Mouse (Mus musculus): ENCODE measurements around the gene Cpeb1. TPM values are rescaled to one million over a fixed set of nuclear protein-coding genes. Genes with fewer than 3 reads are reported as not detected.

Cpeb1 gene
- polyA plus RNA-seq, 1 experiment from 2014 or later, result 0.51 TPM

DNA sequence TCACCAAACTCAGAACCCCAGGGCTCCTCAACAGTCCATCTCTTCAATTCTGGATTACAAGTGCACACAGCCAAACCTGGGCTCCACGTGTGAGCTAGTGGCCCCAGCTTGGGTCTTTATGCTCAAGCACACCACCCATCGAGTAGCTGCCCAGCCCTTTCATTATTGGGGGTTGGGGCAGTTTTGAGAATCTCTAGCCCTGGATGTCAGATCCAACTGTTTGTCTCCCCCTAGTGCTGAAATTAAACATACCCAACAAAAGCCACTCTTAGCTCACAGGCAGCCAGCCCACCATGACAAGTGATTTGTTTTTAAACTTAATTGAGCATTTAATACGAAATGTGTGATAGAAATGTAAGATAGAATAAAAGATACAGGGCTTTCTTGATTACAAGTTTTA lies 113.7 kb downstream of the Cpeb1 start:
- WGBS, result 64% methylated on average over 3 of the region's 3 CpGs
- Histone ChIP-seq H3K4me2 (replicated peaks) (no peak overlapping the region), H3K9me3 (no peaks in the 10 kb centered on the region), H3K4me3 (no peak overlapping the region), H3K4me1 (peaks cover 22% of the 10 kb centered on the region), H3K27ac (no peak overlapping the region), H3K9ac (no peak overlapping the region), H3K36me3 (peaks cover 73% of the 10 kb centered on the region), H3K27me3 (no peaks in the 10 kb centered on the region)
- no peak for ATAC-seq (ENCODE audit: low FRiP score, low read depth)

DNA sequence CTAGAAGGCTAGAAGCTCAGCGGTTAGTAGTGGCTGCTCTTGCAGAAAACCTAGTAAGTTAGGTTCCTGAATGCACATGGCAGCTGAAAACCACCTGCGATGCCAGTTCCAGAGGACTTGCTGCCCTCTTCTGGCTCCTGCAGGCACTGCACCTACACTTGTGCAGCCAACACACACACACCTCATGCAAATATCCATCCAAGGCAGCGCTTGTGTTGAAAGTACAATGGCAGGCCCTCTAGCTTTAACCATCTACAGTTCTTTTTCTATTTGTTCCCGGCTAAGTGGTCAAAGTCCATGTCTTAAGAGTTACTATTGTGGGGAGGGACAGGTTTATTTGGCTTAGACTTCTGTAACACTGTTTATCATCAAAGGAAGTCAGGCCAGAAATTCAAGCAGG lies 115.5 kb downstream of the Cpeb1 start:
- ATAC-seq (ENCODE audit: low FRiP score, low read depth), result no peak
- Histone ChIP-seq H3K4me3 (no peak overlapping the region), H3K9ac (no peak overlapping the region), H3K36me3 (peaks cover 86% of the 10 kb centered on the region), H3K4me2 (replicated peaks) (no peak overlapping the region), H3K4me1 (peaks cover 22% of the 10 kb centered on the region), H3K27me3 (no peaks in the 10 kb centered on the region), H3K9me3 (no peaks in the 10 kb centered on the region), H3K27ac (no peak overlapping the region)
- WGBS, result 78% methylated on average over 4 of the region's 4 CpGs

GRCm38 (mm10) chr7:81338522-81338873 lies 116.8 kb downstream of the Cpeb1 start:
- H3K27ac ChIP-seq, result no peak overlapping the region
- no peaks in the 10 kb centered on the region for H3K9me3 ChIP-seq
- H3K9ac ChIP-seq, result no peak overlapping the region
- H3K4me3 ChIP-seq, result no peak overlapping the region
- WGBS, result 63% methylated on average over 3 of the region's 3 CpGs
- no peak overlapping the region for H3K4me2 ChIP-seq (replicated peaks)
- ATAC-seq (ENCODE audit: low FRiP score, low read depth), result no peak
- H3K36me3 ChIP-seq, result peaks cover 86% of the 10 kb centered on the region
- H3K4me1 ChIP-seq, result peaks cover 16% of the 10 kb centered on the region
- no peaks in the 10 kb centered on the region for H3K27me3 ChIP-seq

GRCm38 (mm10) chr7:81337785-81338521 lies 117.3 kb downstream of the Cpeb1 start:
- Histone ChIP-seq H3K4me1 (peaks cover 11% of the 10 kb centered on the region), H3K4me3 (no peak overlapping the region), H3K27me3 (no peaks in the 10 kb centered on the region), H3K9me3 (no peaks in the 10 kb centered on the region), H3K36me3 (peaks cover 86% of the 10 kb centered on the region), H3K4me2 (replicated peaks) (no peak overlapping the region), H3K27ac (no peak overlapping the region), H3K9ac (no peak overlapping the region)
- 95% methylated on average over 21 of the region's 21 CpGs for WGBS
- ATAC-seq (ENCODE audit: low FRiP score, low read depth), result no peak

- H3K9me3 ChIP-seq, result no peaks in the 10 kb centered on the region
- no peak for ATAC-seq (ENCODE audit: low FRiP score, low read depth)
- H3K4me1 ChIP-seq, result no peaks in the 10 kb centered on the region
- no peak overlapping the region for H3K4me3 ChIP-seq
- H3K9ac ChIP-seq, result no peak overlapping the region
- H3K27ac ChIP-seq, result peak overlapping the region; percentile 58; the same call in 1 of the 2 replicates
- 41% methylated on average over 8 of the region's 8 CpGs for WGBS
- no peak overlapping the region for H3K4me2 ChIP-seq (replicated peaks)
- no peaks in the 10 kb centered on the region for H3K27me3 ChIP-seq
- peaks cover 84% of the 10 kb centered on the region for H3K36me3 ChIP-seq
Measured at GRCm38 (mm10) chr7:81336432-81336786, 118.9 kb downstream of the Cpeb1 start.

DNA sequence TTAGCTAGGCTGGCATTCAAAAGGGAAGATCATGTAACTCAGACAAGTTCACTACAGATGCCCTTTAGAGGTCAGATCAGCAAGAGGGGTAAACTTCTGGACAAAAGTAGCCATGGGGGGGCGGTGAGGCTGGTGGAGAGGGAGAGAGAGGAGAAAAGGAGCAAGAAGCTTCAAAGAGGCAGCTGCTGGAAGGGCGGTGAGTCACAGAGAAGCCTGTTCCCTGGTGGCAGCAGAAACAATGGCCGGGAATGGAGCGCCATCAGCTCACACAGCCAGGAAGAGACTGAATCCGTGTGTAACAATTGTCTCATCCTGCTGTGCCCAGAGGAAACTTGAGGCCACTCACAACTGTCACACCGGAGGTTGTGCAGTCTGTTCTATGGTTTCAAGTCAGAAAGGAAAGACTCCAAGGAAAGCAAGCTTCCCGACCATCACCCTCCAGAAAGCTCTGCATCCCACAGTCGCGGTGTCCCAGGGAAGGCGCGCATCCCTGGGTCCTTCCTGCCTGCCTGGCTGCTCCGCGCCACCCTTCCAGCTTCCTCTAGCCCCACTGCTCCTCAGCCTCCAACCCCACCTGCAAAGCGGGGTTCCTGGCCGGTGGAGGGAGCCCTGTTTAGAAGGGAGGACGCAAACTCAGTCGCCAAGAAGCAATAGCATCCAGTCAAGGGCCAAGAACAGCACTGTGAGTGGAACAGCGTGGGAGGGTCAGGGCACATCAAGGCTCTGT lies 119.4 kb downstream of the Cpeb1 start:
- ATAC-seq (ENCODE audit: low FRiP score, low read depth), result no peak
- H3K9ac ChIP-seq, result no peak overlapping the region
- H3K36me3 ChIP-seq, result peaks cover 79% of the 10 kb centered on the region
- 80% methylated on average over 18 of the region's 18 CpGs for WGBS
- no peaks in the 10 kb centered on the region for H3K9me3 ChIP-seq
- no peaks in the 10 kb centered on the region for H3K4me1 ChIP-seq
- H3K4me3 ChIP-seq, result no peak overlapping the region
- no peak overlapping the region for H3K4me2 ChIP-seq (replicated peaks)
- peak overlapping the region; percentile 58; the same call in 1 of the 2 replicates for H3K27ac ChIP-seq
- no peaks in the 10 kb centered on the region for H3K27me3 ChIP-seq

DNA sequence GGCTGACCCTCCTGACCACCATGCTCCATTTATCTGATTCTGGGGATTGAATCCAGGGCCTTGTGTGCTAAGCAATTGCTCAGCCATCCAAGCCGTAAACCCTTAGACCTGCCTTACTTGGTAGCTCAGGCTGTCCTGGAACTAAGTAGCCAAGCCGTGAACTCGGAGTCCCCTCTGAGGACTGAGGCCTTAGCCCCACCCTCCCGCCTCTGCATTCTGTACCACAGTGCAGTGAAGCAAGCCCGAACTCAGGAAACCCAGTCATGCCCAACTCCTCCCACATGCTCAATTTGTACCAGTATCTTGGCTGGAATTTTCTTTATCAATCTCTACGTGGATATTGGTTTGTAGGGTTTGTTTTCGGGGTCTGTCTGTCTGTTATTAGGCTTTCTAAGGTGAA lies 123.4 kb downstream of the Cpeb1 start:
- Histone ChIP-seq H3K36me3 (peaks cover 65% of the 10 kb centered on the region), H3K4me2 (replicated peaks) (no peak overlapping the region)

GRCm38 (mm10) chr7:81330767-81331166 lies 124.5 kb downstream of the Cpeb1 start:
- no peaks in the 10 kb centered on the region for H3K4me1 ChIP-seq
- H3K27ac ChIP-seq, result no peak overlapping the region
- H3K9ac ChIP-seq, result no peak overlapping the region
- peaks cover 57% of the 10 kb centered on the region for H3K36me3 ChIP-seq
- H3K27me3 ChIP-seq, result no peaks in the 10 kb centered on the region
- no peak overlapping the region for H3K4me3 ChIP-seq
- H3K4me2 ChIP-seq (replicated peaks), result no peak overlapping the region
- H3K9me3 ChIP-seq, result no peaks in the 10 kb centered on the region
- no peak for ATAC-seq (ENCODE audit: low FRiP score, low read depth)
- 17% methylated on average over 3 of the region's 3 CpGs for WGBS

More for the DNA sequence above, 123.4 kb downstream of the Cpeb1 start:
- Histone ChIP-seq H3K9ac (no peak overlapping the region), H3K4me1 (no peaks in the 10 kb centered on the region), H3K27me3 (no peaks in the 10 kb centered on the region), H3K9me3 (no peaks in the 10 kb centered on the region), H3K4me3 (no peak overlapping the region), H3K27ac (no peak overlapping the region)
- no peak for ATAC-seq (ENCODE audit: low FRiP score, low read depth)
- 80% methylated on average over 7 of the region's 7 CpGs for WGBS

- H3K4me3 ChIP-seq, result no peak overlapping the region
- 80% methylated on average over 10 of the region's 10 CpGs for WGBS
- H3K9me3 ChIP-seq, result no peaks in the 10 kb centered on the region
- H3K36me3 ChIP-seq, result peaks cover 37% of the 10 kb centered on the region
- H3K27me3 ChIP-seq, result no peaks in the 10 kb centered on the region
- no peak overlapping the region for H3K27ac ChIP-seq
- ATAC-seq (ENCODE audit: low FRiP score, low read depth), result no peak
- no peak overlapping the region for H3K9ac ChIP-seq
- no peak overlapping the region for H3K4me2 ChIP-seq (replicated peaks)
- H3K4me1 ChIP-seq, result no peaks in the 10 kb centered on the region
Measured at GRCm38 (mm10) chr7:81327661-81328060, 127.6 kb downstream of the Cpeb1 start.

GRCm38 (mm10) chr7:81326859-81327258 lies 128.4 kb downstream of the Cpeb1 start:
- no peak overlapping the region for H3K4me2 ChIP-seq (replicated peaks)
- WGBS, result 80% methylated on average over 6 of the region's 6 CpGs

GRCm38 (mm10) chr7:81326043-81326442 lies 129.2 kb downstream of the Cpeb1 start:
- H3K4me3 ChIP-seq, result no peak overlapping the region
- H3K9ac ChIP-seq, result no peak overlapping the region
- no peak for ATAC-seq (ENCODE audit: low FRiP score, low read depth)
- H3K4me1 ChIP-seq, result peaks cover 3% of the 10 kb centered on the region; the same call in 1 of the 2 replicates
- no peaks in the 10 kb centered on the region for H3K27me3 ChIP-seq
- H3K36me3 ChIP-seq, result peaks cover 26% of the 10 kb centered on the region
- H3K4me2 ChIP-seq (replicated peaks), result no peak overlapping the region
- H3K9me3 ChIP-seq, result no peaks in the 10 kb centered on the region
- no peak overlapping the region for H3K27ac ChIP-seq
- WGBS, result 87% methylated on average over 12 of the region's 12 CpGs

More at GRCm38 (mm10) chr7:81326859-81327258, 128.4 kb downstream of the Cpeb1 start:
- Histone ChIP-seq H3K36me3 (peaks cover 29% of the 10 kb centered on the region), H3K4me3 (no peak overlapping the region), H3K9ac (no peak overlapping the region), H3K27me3 (no peaks in the 10 kb centered on the region), H3K9me3 (no peaks in the 10 kb centered on the region), H3K27ac (no peak overlapping the region), H3K4me1 (no peaks in the 10 kb centered on the region)
- ATAC-seq (ENCODE audit: low FRiP score, low read depth), result no peak

DNA sequence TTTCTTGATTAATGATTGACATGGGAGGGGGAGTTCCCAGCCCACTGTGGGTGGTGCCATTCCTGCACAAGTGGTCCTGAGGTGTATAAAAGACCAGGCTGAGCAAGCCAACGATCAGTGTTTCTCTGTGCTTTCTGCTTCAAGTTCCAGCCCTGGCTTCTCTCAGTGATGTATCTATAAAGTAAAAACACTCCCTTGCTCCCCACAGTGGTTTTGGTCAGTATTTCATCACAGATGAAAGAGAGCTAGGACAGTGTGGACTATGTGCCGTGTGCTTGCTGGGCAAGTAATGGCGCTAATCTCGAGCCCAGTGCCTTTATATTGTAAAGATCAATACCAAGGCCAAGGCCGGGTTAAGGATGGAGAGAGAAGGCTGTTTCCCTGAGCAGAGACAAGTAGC lies 133.5 kb downstream of the Cpeb1 start:
- Histone ChIP-seq H3K9ac (no peak overlapping the region), H3K4me3 (no peak overlapping the region), H3K4me1 (peaks cover 9% of the 10 kb centered on the region; the same call in 1 of the 2 replicates), H3K9me3 (no peaks in the 10 kb centered on the region), H3K4me2 (replicated peaks) (no peak overlapping the region), H3K36me3 (0 out of 2 replicates have a peak, but pooled peaks cover under 1% of the 10 kb centered on the region), H3K27ac (no peak overlapping the region), H3K27me3 (no peaks in the 10 kb centered on the region)
- WGBS, result 82% methylated on average over 5 of the region's 5 CpGs
- ATAC-seq (ENCODE audit: low FRiP score, low read depth), result no peak

All from limb, embryonic 13.5 days (tissue).